Mouse (Mus musculus): Measurements from ENCODE around the gene Ikzf2.

- TF ChIP-seq CTCF (IDR thresholded peaks at IDR 0.05; ENCODE audit: control insufficient read depth, insufficient read depth, insufficient read length) (no peak), CEBPB (IDR thresholded peaks at IDR 0.05; ENCODE audit: low read depth) (no peak), MAX (IDR thresholded peaks at IDR 0.05) (no peak), USF1 (IDR thresholded peaks at IDR 0.05; ENCODE audit: low read depth) (no peak), MYOG (IDR thresholded peaks at IDR 0.05; ENCODE audit: control insufficient read depth, extremely low read depth, insufficient read length) (no peak), MYOD1 (IDR thresholded peaks at IDR 0.05; ENCODE audit: control insufficient read depth, insufficient read length, low read depth) (no peak)
These were observed 1.8 kb downstream of the Ikzf2 start for GRCm38 (mm10) chr1:69685049-69685889.

All from C2C12 (cell line).